Mouse (Mus musculus) liver, postnatal 0 days (tissue): ENCODE data around the gene Snx13.

Experiments
- CTCF ChIP-seq: sonication (generic); IDR thresholded peaks from 2 replicates; pipeline ENCODE4 v1.5.1; 2016; ENCODE audit warnings: antibody characterized with exemption, low read depth
- EP300 ChIP-seq: IDR thresholded peaks from 2 replicates; pipeline ENCODE4 v1.6.1; 2016; ENCODE audit warnings: antibody characterized with exemption, low read depth, mild to moderate bottlenecking

GRCm38 (mm10) chr12:35067621-35068020, 20.6 kb downstream of the Snx13 start:
- TF ChIP-seq CTCF, result no peak
- no peak for TF ChIP-seq EP300
